Mouse (Mus musculus) kidney, adult 8-10 months (tissue): Measurements from ENCODE around the gene Spdl1.
A peak's percentile ranks its signal among the peaks of the same experiment; 100 is the strongest.
"Not testable (repeated sequence)": the region's sequence is repeated elsewhere in the genome, so short reads cannot be mapped to it uniquely, and the experiment has no call there.

ENCODE experiments used
- DNase-seq, 2 experiments: peaks; one replicate each; pipeline ENCODE4 v3.0.0; 2022

Spdl1 gene

DNA sequence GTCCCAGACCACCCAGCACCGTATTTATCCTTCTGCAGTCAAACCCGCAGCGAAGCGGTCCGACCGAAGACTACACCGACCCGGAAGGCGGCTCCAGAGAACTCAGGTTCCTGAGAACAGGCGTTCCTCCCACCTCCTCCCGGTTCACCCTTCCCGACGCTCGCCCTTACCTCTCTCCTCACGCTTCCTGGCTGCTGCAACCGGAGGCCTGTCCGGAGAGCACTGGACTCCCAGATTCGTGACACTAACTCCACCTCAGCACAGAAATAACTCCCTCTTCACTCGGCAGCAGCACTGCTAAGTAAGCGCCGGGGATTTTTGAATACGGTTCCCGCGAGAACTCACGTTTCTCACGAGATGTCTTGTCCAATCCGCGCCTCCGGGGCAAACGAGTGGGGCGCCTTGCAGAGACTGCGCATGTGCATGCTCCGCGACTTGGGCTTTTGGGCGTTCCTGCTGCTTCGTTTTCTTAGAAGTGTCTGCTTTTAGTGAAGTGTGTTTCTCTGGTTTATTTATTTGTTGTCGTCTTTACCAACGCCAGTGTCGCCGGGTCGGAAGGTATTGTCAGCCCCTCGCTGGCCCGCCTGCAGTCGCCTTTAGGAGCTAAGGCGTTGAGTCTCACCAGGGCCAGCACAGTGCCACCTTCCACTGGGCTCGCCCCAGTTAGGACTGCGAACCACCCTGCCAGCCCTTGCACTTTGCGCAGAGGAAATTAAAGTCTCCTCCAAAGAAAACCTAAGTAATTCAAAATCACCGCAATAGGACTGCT is at the start of gene Spdl1:
Gene Spdl1 (minus strand): TSS at position 324 of the 769 bp plus-strand sequence.
- peak; percentile 92 to 98 for DNase-seq

DNA sequence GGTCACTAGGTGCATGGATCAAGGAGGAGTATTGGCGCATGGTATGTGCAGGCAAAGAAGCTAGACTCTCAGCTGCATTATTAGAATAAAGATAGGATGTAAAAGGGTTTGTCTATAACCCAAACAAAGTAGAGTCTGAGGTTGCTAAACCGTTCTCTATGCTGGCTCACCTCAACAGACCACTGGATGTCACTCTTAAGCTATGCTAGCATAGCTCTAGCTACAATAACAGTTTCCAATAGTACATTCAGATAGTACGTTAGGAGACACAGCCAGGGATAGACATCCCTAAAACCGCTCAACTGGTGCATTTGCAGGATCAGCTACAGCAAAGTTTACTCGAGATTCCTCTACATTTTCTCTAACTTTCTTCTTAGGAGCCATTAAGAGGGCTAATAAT is 48.1 kb upstream of the Spdl1 start:
- peak in 1 of 2 experiments; percentile 30 for DNase-seq

DNA sequence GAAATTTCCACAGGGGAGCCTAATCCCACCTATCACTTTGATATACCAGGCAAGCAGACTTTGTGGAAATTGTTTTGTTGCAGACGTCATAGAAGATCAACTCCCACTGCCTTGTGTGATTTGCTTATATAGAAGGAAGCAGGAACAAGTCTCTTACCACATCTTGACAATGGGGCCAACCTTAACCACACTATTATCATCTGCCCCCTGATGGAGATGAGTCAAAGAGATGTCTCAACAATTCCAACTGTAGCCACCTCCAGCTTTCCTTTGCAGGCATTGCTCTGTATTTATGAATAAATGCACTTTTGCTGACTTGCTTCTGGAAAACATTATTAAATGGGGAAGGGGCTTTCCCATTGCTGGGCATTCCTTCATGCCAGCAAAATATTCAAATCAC is 46.2 kb upstream of the Spdl1 start:
- DNase-seq: no peak

DNA sequence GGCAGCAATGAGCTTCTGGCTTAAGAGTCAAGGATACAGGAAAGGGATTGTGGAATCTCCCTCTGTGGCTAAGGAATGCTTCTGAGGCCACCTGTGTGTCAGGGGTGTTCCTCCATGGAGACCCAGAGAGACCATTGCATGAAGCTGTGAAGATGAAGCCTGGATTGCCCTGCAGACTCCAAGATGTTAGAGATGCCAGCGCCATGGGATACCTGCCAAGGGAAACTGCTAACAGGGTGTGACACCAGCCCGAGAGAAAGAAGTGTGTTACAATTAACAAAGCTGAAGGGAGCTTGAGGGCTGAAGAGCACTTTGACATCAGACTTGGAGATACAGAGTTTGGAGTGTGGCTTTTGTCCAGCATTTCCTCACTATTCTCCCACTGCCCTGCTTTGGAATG is 40.4 kb upstream of the Spdl1 start:
- DNase-seq: no peak

DNA sequence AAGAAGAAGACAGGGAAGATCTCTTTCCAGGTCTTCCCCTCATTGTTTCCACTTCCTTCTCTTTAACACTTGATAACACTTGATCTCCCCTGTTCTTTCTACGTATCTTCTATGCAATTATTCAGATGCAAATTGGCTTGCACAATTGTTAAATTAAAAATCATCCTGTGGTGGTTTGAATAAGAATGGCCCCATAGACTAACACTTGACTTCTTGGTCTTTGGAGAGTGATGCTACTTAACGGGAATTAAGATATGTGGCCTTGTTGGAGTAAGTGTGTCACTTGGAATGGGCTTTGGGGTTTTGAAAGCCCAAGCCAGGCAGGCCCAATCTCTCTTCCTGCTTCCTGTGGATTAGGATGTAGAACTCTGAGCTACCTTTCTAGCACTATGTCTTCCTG is 39.0 kb upstream of the Spdl1 start:
- no peak for DNase-seq

DNA sequence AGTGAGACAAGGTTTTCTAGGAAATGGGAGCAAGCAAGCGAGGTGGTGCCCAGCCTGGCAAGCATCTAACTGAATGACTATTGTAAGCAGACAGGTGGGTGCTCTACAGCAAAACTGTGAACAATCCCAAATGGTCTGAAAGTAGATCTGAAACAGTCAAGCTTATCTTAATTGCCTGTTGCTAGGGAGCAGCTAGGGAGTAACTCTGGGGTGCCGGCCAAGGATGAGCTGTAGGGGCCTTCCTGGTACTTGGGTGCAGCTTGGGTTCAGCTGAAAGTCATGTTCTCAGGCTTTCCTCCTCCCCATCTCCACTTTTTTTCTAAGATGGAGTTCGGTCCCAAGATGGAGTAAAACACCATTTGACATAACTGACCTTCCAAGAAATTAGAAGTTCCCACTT is 38.5 kb upstream of the Spdl1 start:
- DNase-seq: no peak

DNA sequence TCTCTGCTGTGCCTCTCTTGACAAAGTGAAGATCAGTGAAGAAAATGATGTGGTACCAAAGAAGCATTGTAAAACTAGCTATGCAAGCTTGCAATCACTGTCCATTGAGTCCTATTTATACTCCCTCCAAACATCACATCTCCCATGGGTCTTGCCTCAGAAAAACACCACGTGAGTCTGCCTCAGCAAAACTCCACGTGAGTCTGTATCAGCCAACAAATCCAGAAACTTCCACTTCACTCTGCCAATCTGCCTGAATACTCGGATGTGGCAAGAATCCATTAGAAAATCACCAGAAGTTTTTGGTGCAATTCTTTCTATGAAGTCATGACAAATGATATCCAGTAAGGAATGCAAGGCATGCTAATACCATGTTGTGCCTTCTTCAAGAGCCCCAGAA is 38.0 kb upstream of the Spdl1 start:
- no peak for DNase-seq

DNA sequence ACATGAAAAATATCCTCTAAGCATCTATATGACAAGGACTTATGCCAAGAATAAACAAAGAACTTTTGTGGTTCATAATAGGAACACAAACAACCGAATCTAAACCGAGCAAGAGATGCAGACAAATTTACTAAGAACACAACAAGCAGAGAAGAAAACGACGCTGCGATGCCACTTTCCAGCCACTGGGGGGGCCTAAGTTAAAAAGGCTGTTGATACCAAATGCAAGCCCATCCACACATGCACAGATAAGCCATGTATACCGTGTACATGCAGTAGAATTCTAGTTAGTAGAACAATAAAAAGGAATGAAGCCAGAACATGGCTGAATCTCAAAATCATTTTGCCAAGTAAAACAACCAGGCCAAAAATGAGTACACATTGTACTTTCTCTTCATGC is 35.2 kb upstream of the Spdl1 start:
- DNase-seq: no peak

DNA sequence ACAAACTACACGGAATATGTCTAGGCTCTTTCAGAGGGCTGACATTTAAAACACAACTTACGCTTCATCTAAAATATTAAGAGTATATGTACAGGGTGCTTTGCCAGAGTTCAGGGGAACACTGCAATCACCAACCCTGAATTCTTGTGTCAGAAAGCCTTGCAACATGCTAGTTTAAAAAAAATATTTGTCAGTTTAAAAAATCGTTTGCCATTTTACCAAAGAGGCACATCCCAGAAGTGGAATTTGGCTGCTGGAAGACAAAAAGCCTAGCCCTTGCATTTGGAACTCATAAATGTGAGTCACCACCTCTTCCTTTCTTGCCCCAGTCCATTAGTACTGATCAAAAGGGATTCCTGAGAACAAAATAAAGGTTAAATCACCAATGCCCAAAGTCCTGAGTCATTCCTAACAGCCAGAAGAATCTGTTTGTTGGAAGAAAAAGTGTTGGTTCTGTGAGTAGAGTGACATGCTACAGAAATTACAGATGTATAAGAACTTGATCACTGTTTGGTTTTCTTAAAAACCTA is 32.4 kb upstream of the Spdl1 start:
- no peak for DNase-seq

DNA sequence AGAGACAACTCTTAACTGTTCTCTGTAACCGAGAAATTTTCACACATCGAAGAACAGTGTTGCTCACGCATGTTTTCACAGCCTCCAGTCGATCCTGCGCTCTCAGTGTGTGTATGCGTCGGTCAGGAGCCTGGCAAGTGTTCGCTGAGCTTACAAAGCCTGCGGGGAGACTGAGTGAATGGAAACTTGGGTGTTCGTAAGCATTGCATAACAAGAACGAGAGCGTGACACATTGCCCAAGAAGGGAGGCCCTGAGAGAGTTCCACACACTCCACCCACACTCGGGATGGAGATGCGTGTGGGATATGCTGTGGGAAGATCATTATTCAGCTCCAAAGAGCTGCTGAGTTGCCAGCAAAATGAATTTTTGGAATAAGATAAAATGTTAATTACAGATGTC is 31.7 kb upstream of the Spdl1 start:
- DNase-seq: no peak

DNA sequence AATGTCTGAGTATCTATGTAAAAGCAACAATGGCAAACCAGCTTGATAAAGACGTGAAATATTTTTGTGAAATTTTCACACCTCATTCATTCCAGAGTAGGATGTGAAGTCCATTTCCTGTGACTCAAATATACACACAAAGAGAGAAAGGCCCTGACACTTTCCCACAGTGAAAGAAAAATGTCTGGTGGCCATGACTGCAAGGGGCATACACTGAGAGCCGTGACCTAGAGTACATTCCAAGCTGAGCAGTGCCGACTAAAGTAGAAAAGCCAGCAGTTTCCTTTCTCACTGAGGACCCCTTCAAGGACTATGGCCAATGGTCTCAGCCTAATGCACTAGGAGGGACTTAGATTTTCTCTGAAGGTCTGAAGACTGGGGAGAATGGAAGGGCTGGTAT is 23.2 kb upstream of the Spdl1 start:
- no peak for DNase-seq

DNA sequence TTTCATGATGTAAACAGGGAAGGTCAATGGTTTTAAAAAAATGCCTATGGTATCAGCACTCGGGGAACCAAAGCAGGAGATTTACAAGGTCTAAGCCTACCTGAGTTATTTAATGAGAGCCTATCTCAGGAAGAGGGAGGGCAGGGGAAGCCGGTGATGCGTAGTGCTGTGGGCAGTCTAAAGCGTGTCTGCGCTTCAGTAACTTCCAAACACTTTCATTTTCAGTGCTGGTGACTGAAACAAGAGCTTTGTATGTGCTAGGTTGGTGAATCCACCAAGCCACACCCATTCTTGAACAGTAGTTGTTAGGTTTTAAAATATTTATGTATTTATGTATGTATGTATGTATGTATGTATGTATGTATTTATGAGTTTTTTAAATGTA is 12.8 kb upstream of the Spdl1 start:
- DNase-seq: no peak

DNA sequence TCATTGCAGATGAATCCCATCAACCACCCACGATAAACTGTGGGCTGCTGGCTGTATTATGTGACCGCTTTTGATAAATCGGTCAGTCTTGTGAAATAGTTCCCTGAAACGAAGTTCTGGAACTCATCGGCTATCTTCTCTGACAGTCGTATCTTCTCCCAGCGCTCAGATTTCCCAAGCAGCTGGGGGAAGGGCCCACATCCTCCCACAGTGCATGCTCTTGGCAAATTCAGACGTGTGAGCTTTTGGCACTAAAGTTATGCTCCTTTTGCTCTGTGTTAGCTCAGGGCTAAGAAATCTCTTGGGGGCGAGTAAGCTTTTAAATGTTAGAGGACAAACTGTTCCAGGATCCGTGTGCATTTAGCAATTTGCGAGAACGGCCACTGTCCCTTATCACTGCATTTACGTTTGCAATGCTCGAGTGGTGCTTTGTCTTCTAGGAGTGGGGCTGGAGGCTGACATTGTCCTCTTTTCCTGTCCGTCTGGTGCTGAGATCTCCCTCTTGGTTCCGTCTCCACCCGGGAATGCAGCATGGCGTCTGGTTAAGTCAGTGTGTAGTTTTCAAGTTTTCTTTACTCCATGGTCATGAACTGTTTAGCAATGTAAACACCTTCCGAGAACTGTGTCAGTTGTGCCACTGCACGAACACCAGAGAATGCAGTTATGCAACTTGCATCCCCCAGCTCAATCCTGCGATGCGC is 12.3 kb upstream of the Spdl1 start:
- no peak for DNase-seq

DNA sequence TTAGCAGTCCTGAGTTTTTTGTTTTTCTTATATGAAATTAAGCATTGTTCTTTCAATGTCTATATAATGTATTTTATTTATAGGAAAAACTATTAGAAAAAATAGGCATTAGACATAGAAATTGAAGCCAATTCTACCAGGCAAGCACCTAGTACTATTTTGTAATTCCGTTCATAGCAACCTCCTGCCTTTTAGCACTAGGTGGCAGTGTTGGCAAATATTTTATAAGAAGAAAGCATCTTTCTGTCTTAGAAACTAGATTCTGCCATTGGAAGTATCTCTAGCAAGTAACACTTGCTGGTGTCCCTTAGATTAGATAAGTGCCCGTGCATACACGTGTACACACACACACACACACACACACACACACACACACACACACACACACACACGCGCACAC is 10.1 kb upstream of the Spdl1 start:
- no peak for DNase-seq

DNA sequence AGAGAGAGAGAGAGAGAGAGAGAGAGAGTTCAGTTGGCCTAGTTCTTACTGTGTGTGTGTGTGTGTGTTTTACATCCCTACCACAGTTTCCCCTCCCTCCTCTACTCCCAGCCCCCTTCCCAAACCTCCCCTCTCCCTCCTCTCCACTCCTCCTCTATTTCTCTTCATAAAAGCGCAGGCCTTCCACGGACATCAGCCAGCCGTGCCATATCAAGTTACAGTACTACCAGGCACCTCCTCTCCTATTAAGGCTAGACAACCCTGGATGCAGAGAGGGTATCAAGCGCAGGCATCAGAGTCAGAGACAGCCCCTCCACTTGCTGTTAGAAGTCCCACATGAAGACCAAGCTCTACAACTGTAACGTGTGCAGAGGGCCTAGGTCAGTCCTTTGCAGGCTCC is 6.8 kb upstream of the Spdl1 start:
- no peak for DNase-seq

DNA sequence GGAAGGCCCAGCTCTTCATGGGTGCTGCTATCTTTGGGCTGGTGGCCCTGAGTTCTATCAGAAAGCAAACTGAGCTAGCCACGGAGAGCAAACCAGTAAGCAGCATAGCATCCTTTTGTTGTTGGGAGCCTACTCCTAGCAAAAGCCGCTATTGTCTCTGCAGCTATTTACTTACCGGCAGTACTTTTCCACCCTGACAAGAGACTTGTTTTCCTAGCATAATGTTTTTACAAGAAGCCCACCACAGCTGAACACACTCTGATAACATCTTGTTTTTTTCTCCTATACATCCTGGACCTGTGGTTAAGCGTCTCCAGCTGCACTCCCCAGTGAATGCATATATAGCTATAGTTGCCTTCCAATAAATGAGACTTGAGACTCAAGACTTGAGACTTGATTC is 5.6 kb upstream of the Spdl1 start:
- DNase-seq: no peak

DNA sequence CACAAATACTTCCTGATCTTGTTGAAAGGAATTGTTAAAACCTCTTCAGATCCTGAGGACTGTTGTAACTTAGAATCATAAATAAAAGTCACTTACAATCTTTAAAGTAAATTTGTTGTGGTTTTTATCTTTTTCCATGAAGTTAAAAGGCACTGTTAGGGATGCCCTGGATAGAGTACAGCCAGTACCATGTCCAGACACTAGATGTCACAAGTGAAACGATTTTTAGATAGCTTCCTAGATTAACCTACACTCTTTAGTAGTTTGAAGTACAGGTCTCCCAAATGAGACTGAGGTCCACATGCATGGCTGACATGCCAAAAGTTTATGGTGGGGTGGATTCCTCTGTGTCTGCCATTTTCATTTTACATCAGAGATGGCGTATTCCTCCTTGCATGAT is 2.8 kb upstream of the Spdl1 start:
- DNase-seq: no peak

DNA sequence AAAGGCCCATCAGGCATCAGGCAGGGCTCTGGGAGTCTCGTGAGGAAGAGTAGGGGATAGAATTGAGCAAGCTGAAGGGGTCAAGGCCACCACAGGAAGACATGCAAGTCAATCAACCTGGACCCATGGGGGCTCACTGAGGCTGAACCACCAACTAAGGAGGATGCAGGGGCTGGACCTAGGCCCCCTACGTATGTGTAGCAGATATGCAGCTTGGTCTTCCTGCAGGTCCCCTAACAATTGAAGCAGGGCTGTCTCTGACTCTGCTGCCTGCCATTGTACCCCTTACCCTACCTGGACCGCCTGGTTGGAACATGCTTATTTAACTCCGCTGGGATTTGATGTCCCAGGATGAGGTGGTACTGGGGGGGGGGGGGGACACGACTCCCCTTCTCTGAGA is 763 bp downstream of the Spdl1 start:
- DNase-seq: no peak

DNA sequence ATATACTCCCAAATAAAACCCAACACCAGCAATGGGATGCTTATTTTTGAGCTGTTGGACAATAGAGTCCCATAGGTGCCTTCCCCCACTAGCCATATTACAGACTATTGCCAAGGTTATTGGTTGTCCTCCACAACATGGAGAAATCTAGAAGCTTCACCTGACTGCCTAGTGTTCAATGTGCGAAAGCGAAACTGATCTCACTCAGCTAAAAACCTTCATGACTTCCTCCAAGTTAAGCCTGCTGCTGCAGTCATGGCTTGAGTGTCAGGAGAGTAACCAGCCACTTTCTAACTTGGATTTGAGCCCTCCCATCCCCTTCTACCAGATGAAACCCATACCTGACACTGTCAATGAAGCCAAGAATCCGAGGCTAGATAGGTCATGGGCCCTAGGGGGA is 5.6 kb downstream of the Spdl1 start:
- no peak for DNase-seq

DNA sequence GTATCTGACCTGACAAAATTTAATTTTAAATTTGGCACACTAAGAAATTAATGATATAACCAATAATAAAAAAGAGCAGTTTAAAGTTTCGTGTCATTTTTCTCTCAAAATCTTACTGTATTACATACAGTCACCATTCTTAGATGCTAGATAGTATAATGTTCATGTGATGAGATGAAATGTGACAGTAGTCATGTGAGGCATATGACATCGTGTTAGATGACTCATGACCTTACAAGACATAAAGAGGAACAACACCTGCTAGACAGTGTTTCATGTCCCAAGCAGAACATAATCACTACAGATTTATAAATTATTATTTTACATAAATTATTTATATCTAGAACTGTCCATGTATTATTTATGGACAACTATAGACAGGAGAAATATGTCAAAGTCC is 6.5 kb downstream of the Spdl1 start:
- DNase-seq: no peak

DNA sequence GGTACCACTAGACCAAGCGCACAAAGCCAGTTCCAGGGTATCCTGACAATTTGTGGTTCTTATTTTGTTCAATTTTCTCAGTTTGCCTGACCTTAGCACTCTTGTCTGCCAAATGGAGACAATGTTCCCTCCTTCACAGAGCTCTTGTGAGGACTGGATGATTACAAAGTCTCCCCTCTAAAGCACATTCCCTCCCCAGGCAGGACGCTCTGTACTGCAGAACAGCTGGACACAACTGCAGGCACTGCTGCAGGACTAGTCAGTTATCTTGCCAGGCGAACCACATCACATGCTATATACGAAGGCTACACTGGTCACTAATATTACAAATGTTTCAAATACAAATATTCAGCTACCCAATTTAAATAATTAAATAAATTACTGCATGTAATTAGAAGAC is 8.7 kb downstream of the Spdl1 start:
- no peak for DNase-seq

DNA sequence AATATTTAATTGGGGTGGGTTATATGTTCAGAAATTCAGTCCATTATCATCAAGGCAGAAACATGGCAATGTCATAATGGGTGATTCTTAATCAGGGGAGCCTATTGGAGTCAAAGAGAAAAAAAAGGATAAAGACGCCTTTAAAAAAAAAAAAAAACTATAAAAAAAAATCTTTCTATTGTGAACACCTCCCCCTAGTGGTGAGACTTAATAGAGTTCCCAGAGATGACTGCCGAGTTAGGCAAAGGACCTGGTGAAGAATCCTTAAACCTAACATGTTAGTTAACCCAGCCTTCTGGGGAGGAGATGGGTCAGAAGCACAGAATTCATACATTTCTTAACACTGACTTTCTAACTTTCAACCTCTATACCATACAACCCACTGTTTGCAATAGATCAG is 18.7 kb downstream of the Spdl1 start:
- no peak for DNase-seq

DNA sequence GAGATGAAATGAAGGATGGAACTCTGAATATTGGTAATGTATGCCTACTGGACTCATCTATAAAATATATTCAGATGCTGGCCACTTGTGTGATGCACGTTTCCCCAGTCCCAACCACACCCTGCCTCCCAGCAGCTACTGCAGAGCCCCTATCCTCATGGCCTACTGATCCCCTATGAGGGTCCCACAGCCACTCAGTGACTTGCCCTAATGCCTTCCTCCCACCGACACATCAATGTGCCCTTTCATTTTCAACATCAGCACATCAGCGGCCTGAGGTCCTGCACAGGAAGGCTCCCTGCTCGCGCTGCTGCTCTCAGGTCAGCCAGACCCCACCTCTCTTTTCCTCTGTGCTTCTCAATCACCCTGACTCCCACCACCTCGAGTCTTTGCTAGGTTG is 19.1 kb downstream of the Spdl1 start:
- DNase-seq: no peak

DNA sequence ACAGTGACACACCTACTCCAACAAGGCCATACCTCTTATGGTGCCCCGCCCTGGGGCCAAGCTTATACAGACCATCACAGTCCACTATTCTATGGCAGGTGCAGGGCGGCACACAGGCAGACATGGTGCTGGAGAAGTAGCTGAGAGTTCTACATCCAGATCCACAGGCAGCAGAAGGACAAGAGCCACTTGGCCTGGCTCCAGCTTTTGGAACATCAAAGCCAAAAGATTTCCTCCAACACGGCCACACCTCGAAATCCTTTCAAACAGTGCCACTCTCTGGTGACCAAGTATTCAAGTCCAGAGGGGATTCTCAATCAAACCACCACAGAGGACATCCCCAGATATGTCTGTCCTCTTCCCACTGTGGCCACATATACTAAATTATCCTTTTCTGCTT is 28.4 kb downstream of the Spdl1 start:
- not testable (repeated sequence) for DNase-seq

DNA sequence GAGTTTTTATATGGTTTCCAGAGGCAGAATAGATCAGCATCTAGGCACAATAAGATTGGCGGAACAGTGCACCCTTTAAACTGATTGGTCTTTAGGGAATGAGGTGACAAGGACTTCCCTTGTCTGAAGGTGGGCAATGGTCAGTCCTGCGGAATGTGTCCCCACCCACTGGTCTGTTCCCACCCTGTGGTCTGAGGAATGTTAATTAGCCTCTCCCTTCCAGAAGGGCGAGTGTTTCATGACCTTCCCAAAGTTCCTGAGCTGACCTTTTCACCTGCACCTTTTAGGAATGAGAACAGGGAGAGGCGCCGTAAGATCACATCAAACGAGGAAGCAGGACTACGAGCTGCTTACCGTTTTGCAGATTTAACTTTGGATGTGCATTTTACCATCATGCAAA is 35.4 kb downstream of the Spdl1 start:
- not testable (repeated sequence) for DNase-seq
